Mouse (Mus musculus) Patski (cell line): ENCODE results near the gene Mrap2. TPM values are rescaled to one million over a fixed set of nuclear protein-coding genes. Genes with fewer than 3 reads are reported as not detected.

ENCODE experiments used
- ATAC-seq: fragments of 100-300 bp; one replicate; pipeline ENCODE4 v1.8.0; 2021
- CTCF ChIA-PET: fragments of 350-600 bp; sonication (Branson Sonifier 250); formaldehyde crosslinking; loops from one replicate; lab custom pipeline; 2022; ENCODE audit warnings: inconsistent platforms; lab: Charles Lee
- POLR2A ChIA-PET: fragments of 350-600 bp; sonication (Branson Sonifier 250); formaldehyde crosslinking; loops from one replicate; lab custom pipeline; 2022; ENCODE audit warnings: antibody characterized with exemption, inconsistent platforms; lab: Charles Lee
- DNase-seq: peaks from one replicate; pipeline ENCODE4 v3.0.0-alpha.2; 2011; ENCODE audit warnings: low read depth, low spot score
- H3K27me3 ChIP-seq: fragments of 371-371 bp; one replicate; pipeline ENCODE4 v1.5.1; 2021
- CTCF ChIP-seq: fragments of 100-300 bp; IDR thresholded peaks from one replicate; pipeline ENCODE4 v1.5.1; 2021
- in situ Hi-C: fragments of 300-500 bp; cut with MboI; formaldehyde crosslinking; loops from 3 replicates; pipeline ENCODE4 v1.11.1; 2018; ENCODE audit warnings: low pct_unique_long_range_greater_than_20kb, mixed read lengths
- polyA plus RNA-seq: library from polyadenylated mRNA; unstranded; gene quantifications from one replicate; pipeline ENCODE4 v1.2.3, GENCODE M21; 2021

Mrap2 gene
- polyA plus RNA-seq, 1 experiment from 2014 or later, result not detected

DNA sequence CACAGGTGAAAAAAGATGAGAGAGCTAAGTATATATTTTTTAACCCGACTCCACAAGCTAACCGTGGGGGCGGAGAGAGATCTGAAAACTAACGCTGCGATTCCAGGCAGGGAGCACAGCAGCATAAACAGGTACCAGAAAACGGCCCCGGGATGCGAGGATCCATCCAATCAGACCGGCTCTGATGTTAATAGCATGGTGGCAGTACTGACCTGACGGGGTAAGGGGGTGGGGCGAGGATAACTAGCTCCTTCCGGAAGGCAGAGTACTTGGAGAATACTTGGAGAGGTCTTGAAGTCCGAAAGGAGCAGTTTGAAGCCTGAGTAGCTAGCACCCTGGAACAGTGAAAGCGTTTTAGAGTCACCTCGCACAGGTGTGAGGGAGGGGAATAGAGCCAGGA is 1.1 kb downstream of the Mrap2 start:
- in situ Hi-C loops, result no loop called here
- no peak for DNase-seq
- ChIA-PET POLR2A (no interaction called here), CTCF (interaction anchor here (1.6 kb wide), 1 partner anchor 19 kb away, joined by 3 read pairs; no protein-coding TSS in a partner anchor)
- TF ChIP-seq CTCF, result no peak
- no peak for ATAC-seq
- peaks cover 22% of the 10 kb centered on the region for H3K27me3 ChIP-seq

DNA sequence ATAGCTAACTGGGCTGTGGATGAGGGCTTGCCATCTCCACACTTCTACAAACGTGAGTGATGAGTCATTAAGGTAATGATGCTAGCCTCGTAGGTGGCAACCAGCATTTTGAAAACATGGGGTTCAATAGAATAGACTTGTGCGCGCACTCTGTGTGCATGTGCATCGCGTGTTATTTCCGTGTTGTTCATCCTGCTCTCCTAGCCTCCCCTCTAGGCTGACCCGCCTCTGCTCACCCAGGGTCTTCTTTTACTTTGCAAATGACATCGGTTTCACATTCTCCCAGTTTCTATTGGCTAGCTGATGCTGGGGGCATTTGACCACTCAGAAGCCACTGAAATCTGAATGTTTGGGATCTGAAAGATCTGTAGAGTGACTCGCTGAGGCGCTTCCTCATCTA is 1.6 kb downstream of the Mrap2 start:
- in situ Hi-C loops, result no loop called here
- CTCF ChIA-PET, result no interaction called here

DNA sequence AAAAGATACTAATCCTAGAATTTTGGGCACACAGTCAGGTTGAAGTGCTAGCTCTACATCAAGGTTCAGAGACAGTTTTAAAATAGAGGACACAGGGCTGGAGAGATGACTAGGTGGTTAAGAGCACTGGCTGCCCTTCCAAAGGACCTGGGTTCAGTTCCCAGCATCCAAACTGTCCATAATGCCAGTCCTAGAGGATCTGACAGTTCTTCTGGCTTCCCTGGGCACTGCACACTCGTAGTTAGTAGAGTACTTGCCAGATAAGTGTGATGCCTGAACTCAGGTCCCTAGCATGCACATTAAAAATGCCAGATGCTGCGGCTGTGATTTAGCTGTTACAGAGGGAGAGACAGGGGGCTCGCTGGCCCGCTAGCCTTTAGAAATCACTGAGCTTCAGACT is 2.3 kb downstream of the Mrap2 start:
- ATAC-seq (no peak), DNase-seq (no peak)
- ChIA-PET POLR2A (no interaction called here), CTCF (no interaction called here)
- in situ Hi-C loops, result no loop called here
- no peak for TF ChIP-seq CTCF
- peaks cover 14% of the 10 kb centered on the region for H3K27me3 ChIP-seq

More for the DNA sequence above, 1.6 kb downstream of the Mrap2 start:
- peaks cover 18% of the 10 kb centered on the region for H3K27me3 ChIP-seq
- ATAC-seq (no peak), DNase-seq (no peak)
- no peak for TF ChIP-seq CTCF
- POLR2A ChIA-PET, result no interaction called here

DNA sequence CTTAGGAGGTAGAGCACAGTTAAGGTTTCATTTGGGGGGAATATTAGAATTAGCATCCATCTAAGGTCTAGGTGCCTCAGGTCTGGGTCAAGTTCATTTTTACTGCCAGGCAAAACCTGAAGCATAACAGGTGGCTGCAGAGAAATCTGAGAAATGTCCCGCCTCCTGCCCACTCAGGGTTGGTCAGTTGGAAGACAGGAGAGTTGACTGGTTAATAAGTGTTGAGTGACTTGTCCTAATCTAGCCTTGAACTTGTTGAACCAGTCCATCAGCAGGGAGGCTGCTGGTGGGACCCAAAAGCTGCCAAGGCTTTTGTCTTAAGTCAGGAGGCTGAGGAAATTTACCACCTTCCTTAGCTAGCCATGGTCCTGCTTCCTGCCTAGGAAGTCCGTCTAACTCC is 3.8 kb downstream of the Mrap2 start:
- ATAC-seq (no peak), DNase-seq (no peak)

DNA sequence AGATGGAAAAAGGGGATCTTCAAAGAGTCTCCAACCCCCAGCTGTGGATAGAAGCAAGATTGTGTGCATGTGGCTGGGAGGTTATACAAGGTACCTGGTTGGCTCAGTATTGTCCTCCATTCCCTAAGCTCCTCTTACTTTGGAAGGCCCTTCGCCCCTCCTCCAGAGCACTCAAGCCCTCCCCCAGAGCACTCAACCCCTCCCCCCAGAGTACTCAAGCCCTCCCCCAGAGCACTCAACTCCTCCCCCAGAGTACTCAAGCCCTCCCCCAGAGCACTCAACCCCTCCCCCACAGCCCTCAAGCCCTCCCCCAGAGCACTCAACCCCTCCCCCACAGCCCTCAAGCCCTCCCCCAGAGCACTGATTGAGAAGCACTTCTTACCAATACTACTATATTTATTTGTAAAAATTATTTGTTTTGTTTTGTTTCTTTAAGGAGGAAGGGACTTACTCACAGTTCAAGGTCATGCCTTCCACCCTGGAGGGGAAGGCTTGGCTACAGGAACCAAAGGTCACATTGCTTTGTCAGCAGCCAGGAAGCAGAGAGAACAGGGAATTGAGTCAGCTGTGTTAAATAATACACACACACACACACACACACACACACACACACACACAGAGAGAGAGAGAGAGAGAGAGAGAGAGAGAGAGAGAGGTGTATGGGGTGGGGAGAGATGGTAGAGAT is 8.7 kb downstream of the Mrap2 start:
- no peak for TF ChIP-seq CTCF
- ChIA-PET POLR2A (no interaction called here), CTCF (no interaction called here)
- no peaks in the 10 kb centered on the region for H3K27me3 ChIP-seq
- ATAC-seq (no peak), DNase-seq (no peak)
- in situ Hi-C loops, result no loop called here

More for the DNA sequence above, 3.8 kb downstream of the Mrap2 start:
- no peak for TF ChIP-seq CTCF
- ChIA-PET CTCF (no interaction called here), POLR2A (interaction anchor here (0.6 kb wide), 1 partner anchor 979 kb away, joined by 3 read pairs; no protein-coding TSS in a partner anchor)
- H3K27me3 ChIP-seq, result peaks cover 14% of the 10 kb centered on the region
- in situ Hi-C loops, result no loop called here

DNA sequence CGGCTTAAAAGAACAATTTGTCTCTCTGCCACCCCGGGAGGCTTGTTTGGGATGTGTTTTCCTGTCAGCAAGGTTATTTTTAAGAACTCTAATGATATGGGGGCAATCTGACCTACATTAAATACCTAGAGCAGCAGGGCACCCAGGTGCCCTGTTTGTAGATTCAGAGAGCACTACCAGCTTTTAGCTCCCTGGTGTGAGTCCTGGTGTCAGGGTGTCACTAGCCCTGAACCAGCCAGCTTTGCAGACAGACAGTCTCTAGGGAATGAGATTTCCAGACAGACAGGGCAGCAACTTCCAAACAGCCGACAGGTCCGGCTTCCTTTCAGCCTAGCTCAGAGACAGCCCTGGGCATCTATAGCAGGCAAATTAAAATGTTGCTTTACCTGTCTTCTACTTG is 18.5 kb downstream of the Mrap2 start:
- no peaks in the 10 kb centered on the region for H3K27me3 ChIP-seq
- in situ Hi-C loops, result no loop called here
- TF ChIP-seq CTCF, result no peak
- ATAC-seq (no peak), DNase-seq (no peak)
- CTCF ChIA-PET, result interaction anchor here (1.8 kb wide), 1 partner anchor 11 kb away, joined by 7 read pairs; no protein-coding TSS in a partner anchor
- POLR2A ChIA-PET, result no interaction called here

DNA sequence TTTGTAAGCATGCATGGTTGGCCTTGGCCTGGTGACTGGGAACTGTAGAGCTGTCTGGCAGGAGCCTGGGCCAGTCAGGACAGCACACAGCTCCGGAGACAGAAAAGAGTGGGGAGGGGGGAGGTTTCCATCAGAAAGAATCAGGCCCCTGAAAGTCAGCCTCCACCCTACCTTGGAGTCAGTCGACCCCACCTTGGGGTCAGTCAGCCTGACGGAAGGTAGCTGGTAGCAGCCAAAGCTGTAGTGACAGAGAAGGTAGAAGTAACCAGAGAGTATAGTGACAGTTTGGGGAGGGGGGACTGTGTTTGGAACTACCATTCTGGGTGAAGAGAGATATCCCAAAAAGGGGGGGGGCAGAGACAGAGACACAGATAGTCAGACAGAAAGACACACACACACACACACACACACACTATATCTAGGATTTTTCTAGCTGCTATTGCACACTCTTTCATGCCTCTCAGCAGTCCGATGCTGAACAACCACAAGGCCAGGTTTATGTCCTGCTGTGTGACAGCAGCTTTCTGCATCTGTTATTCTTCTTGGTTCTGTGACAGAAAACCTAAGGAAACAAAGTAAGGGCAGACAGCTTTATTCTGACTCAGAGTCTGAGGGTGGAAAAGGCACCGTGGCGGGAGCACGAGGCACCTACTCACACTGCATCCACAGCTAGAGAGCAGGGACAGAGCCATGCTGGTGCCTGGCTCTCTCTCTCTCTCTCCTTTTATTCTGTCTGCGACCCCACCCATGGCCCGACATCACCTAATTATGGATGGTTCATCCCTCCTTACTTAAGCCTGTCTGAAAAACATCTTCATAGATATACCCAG is 23.1 kb downstream of the Mrap2 start:
- ChIA-PET POLR2A (interaction anchor here (1.0 kb wide), 1 partner anchor 12 kb away, joined by 3 read pairs; no protein-coding TSS in a partner anchor), CTCF (no interaction called here)
- in situ Hi-C loops, result no loop called here
- DNase-seq, result no peak
- no peak for TF ChIP-seq CTCF
- H3K27me3 ChIP-seq, result no peaks in the 10 kb centered on the region
- ATAC-seq, result no peak

DNA sequence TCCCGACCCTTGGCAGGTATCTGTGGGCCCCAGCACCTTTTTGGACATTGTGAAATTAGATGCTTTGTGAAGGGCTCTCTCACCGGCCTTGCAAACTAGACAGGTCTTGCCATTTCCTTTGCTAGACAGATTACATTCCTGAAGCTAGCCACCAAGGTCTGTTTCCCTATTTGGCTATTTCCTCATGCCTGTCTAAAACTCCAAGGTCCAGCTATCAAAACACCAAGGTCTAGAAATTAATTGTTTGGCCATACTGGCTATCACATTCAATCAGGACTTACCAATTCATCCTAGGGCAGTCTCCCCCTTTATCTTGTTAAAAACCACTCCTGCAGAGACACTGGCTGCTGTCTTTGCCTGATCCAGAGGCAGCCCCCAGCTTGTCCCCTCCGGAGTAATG is 23.9 kb downstream of the Mrap2 start:
- ChIA-PET POLR2A (interaction anchor here (1.0 kb wide), 1 partner anchor 13 kb away, joined by 3 read pairs; no protein-coding TSS in a partner anchor), CTCF (no interaction called here)
- no peak for ATAC-seq
- no peaks in the 10 kb centered on the region for H3K27me3 ChIP-seq
- DNase-seq, result no peak
- in situ Hi-C loops, result no loop called here
- TF ChIP-seq CTCF, result no peak

DNA sequence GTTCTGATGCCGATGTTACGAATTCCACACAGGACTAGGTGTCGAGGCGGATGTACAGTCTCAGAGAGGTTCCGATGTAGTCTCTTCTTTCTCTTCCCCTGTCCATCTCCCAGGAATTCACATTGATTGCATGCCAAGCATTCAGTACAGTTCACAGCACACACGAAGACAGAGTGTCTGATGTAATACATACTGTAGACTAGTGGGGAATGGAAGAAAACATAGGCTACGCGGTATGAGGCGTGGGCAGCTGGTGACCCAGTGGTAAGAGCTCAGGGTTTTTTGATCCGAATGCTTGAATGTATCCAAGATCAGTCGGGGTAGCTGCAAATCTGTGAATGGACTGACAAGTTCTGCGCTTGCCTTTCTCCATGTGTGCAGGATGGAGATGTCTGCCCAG is 25.0 kb downstream of the Mrap2 start:
- DNase-seq (no peak), ATAC-seq (no peak)
- in situ Hi-C loops, result no loop called here
- TF ChIP-seq CTCF, result no peak
- H3K27me3 ChIP-seq, result no peaks in the 10 kb centered on the region
- ChIA-PET CTCF (no interaction called here), POLR2A (no interaction called here)

DNA sequence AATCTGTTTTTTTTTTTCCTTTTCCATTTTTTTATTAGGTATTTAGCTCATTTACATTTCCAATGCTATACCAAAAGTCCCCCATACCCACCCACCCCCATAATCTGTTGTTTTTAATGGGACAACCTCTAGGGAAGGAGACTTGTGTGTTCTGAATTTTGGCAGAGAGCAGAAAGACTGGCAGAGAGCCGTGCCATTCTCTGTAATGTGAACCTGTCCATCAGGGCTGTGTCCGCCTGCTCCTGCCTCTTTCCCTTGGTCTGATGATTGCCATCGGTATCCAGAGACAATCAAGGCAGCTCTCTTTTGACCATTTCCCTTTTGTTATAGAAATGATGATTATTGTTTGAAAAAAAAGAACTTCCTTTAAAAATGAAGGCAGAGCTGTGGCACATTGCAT is 26.8 kb downstream of the Mrap2 start:
- POLR2A ChIA-PET, result no interaction called here
- DNase-seq (no peak), ATAC-seq (no peak)
- CTCF ChIA-PET, result interaction anchor here (1.1 kb wide), 1 partner anchor 24 kb away, joined by 3 read pairs; no protein-coding TSS in a partner anchor
- in situ Hi-C loops, result no loop called here
- no peak for TF ChIP-seq CTCF
- no peaks in the 10 kb centered on the region for H3K27me3 ChIP-seq

DNA sequence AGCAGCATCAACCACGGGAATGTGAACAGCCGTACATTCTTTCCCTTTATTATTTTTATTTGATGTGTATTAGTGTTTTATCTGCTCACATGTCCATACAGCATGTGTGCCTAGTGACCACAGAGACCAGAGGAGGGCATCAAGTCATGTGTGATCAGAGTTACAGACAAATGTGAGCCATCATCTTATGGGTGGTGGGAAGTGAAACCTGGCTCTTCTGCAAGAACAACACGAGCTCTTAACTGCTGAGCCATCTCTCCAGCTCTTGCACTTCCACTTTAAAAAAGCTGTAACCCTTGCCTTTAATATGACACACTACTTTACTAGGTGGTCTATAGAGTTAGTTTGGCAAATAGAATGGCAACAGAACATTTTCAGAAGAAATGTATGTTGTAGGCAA is 27.4 kb downstream of the Mrap2 start:
- POLR2A ChIA-PET, result no interaction called here
- in situ Hi-C loops, result no loop called here
- no peak for TF ChIP-seq CTCF
- no peak for ATAC-seq
- DNase-seq, result no peak
- CTCF ChIA-PET, result interaction anchor here (1.1 kb wide), 1 partner anchor 23 kb away, joined by 3 read pairs; no protein-coding TSS in a partner anchor
- no peaks in the 10 kb centered on the region for H3K27me3 ChIP-seq
